Mouse (Mus musculus): ENCODE data around the gene Lrcol1. TPM values are rescaled to one million over a fixed set of nuclear protein-coding genes. Genes with fewer than 3 reads are reported as not detected.

The Lrcol1 gene
- polyA plus RNA-seq, 1 experiment from 2014 or later, result not detected

GRCm38 (mm10) chr5:110361465-110361864, 16.9 kb downstream of the Lrcol1 start:
- Histone ChIP-seq H3K4me1 (peaks cover 12% of the 10 kb centered on the region), H3K36me3 (peaks cover 5% of the 10 kb centered on the region; the same call in 1 of the 2 replicates), H3K27ac (no peak overlapping the region), H3K9ac (no peak overlapping the region), H3K27me3 (no peaks in the 10 kb centered on the region), H3K4me2 (no peak overlapping the region), H3K9me3 (replicated peaks) (no peaks in the 10 kb centered on the region), H3K4me3 (replicated peaks) (no peak overlapping the region)
- 83% methylated on average over 6 of the region's 6 CpGs for WGBS
- ATAC-seq (replicated peaks; ENCODE audit: low FRiP score), result no peak

- ATAC-seq (replicated peaks; ENCODE audit: low FRiP score), result peak; percentile 61; the same call in 1 of the 2 replicates
- Histone ChIP-seq H3K9ac (peak overlapping the region; percentile 55), H3K4me2 (peak overlapping the region; percentile 96), H3K27ac (no peak overlapping the region), H3K27me3 (no peaks in the 10 kb centered on the region), H3K4me3 (replicated peaks) (peak overlapping the region; percentile 58), H3K9me3 (replicated peaks) (no peaks in the 10 kb centered on the region), H3K4me1 (peaks cover 12% of the 10 kb centered on the region), H3K36me3 (peaks cover 16% of the 10 kb centered on the region)
- under 1% methylated on average over 27 of the region's 28 CpGs for WGBS
Measured at GRCm38 (mm10) chr5:110362813-110363178, 18.3 kb downstream of the Lrcol1 start.

- ATAC-seq (replicated peaks; ENCODE audit: low FRiP score), result peak; percentile 90
- H3K4me2 ChIP-seq, result peak overlapping the region; percentile 96
- H3K9me3 ChIP-seq (replicated peaks), result no peaks in the 10 kb centered on the region
- H3K36me3 ChIP-seq, result peaks cover 20% of the 10 kb centered on the region
- peak overlapping the region; percentile 55 for H3K9ac ChIP-seq
- H3K4me3 ChIP-seq (replicated peaks), result peak overlapping the region; percentile 58
- peak overlapping the region; percentile 55; the same call in 1 of the 2 replicates for H3K27ac ChIP-seq
- H3K27me3 ChIP-seq, result no peaks in the 10 kb centered on the region
- WGBS, result 2% methylated on average over 48 of the region's 72 CpGs
- H3K4me1 ChIP-seq, result peaks cover 12% of the 10 kb centered on the region
Measured at GRCm38 (mm10) chr5:110363179-110363821, 18.8 kb downstream of the Lrcol1 start.

- H3K4me3 ChIP-seq (replicated peaks), result peak overlapping the region; percentile 58
- H3K27me3 ChIP-seq, result no peaks in the 10 kb centered on the region
- 0 out of 2 replicates have a peak, but pooled peaks have one; percentile 3 for ATAC-seq (replicated peaks; ENCODE audit: low FRiP score)
- peak overlapping the region; percentile 96 for H3K4me2 ChIP-seq
- 0 out of 2 replicates have a peak overlapping the region, but pooled peaks have one; percentile 55 for H3K27ac ChIP-seq
- H3K9ac ChIP-seq, result no peak overlapping the region; the same call in 1 of the 2 replicates
- peaks cover 12% of the 10 kb centered on the region for H3K4me1 ChIP-seq
- no peaks in the 10 kb centered on the region for H3K9me3 ChIP-seq (replicated peaks)
- peaks cover 26% of the 10 kb centered on the region for H3K36me3 ChIP-seq
- WGBS, result 37% methylated on average over 11 of the region's 11 CpGs
Measured at GRCm38 (mm10) chr5:110363822-110364545, 19.5 kb downstream of the Lrcol1 start.

- no peak; the same call in 1 of the 2 replicates for ATAC-seq (replicated peaks; ENCODE audit: low FRiP score)
- no peak overlapping the region for H3K4me3 ChIP-seq (replicated peaks)
- H3K4me2 ChIP-seq, result no peak overlapping the region
- no peaks in the 10 kb centered on the region for H3K27me3 ChIP-seq
- no peak overlapping the region for H3K9ac ChIP-seq
- no peaks in the 10 kb centered on the region for H3K9me3 ChIP-seq (replicated peaks)
- H3K36me3 ChIP-seq, result peaks cover 78% of the 10 kb centered on the region
- H3K27ac ChIP-seq, result no peak overlapping the region
- no peaks in the 10 kb centered on the region; the same call in 1 of the 2 replicates for H3K4me1 ChIP-seq
- 53% methylated on average over 8 of the region's 8 CpGs for WGBS
Measured at GRCm38 (mm10) chr5:110376802-110377433, 32.4 kb downstream of the Lrcol1 start.

GRCm38 (mm10) chr5:110378181-110378583, 33.7 kb downstream of the Lrcol1 start:
- Histone ChIP-seq H3K4me3 (replicated peaks) (no peak overlapping the region), H3K27ac (no peak overlapping the region), H3K9me3 (replicated peaks) (no peaks in the 10 kb centered on the region), H3K27me3 (no peaks in the 10 kb centered on the region), H3K4me2 (no peak overlapping the region), H3K9ac (no peak overlapping the region), H3K4me1 (no peaks in the 10 kb centered on the region; the same call in 1 of the 2 replicates), H3K36me3 (peaks cover 77% of the 10 kb centered on the region)
- 37% methylated on average over 20 of the region's 20 CpGs for WGBS
- ATAC-seq (replicated peaks; ENCODE audit: low FRiP score), result peak; percentile 53; the same call in 1 of the 2 replicates

- ATAC-seq (replicated peaks; ENCODE audit: low FRiP score), result 0 out of 2 replicates have a peak, but pooled peaks have one; percentile 16
- H3K9ac ChIP-seq, result no peak overlapping the region
- no peaks in the 10 kb centered on the region for H3K9me3 ChIP-seq (replicated peaks)
- no peak overlapping the region for H3K4me3 ChIP-seq (replicated peaks)
- no peak overlapping the region for H3K27ac ChIP-seq
- peaks cover 68% of the 10 kb centered on the region for H3K36me3 ChIP-seq
- H3K27me3 ChIP-seq, result no peaks in the 10 kb centered on the region
- H3K4me1 ChIP-seq, result no peaks in the 10 kb centered on the region; the same call in 1 of the 2 replicates
- WGBS, result 91% methylated on average over 15 of the region's 15 CpGs
- H3K4me2 ChIP-seq, result no peak overlapping the region
Measured at GRCm38 (mm10) chr5:110379086-110379485, 34.6 kb downstream of the Lrcol1 start.

GRCm38 (mm10) chr5:110379823-110380222, 35.3 kb downstream of the Lrcol1 start:
- 79% methylated on average over 4 of the region's 4 CpGs for WGBS
- Histone ChIP-seq H3K4me2 (no peak overlapping the region), H3K9ac (no peak overlapping the region), H3K4me1 (peaks cover 5% of the 10 kb centered on the region; the same call in 1 of the 2 replicates), H3K4me3 (replicated peaks) (no peak overlapping the region), H3K36me3 (peaks cover 60% of the 10 kb centered on the region), H3K27me3 (no peaks in the 10 kb centered on the region), H3K9me3 (replicated peaks) (no peaks in the 10 kb centered on the region), H3K27ac (no peak overlapping the region)
- ATAC-seq (replicated peaks; ENCODE audit: low FRiP score), result no peak

GRCm38 (mm10) chr5:110384491-110384890, 40.0 kb downstream of the Lrcol1 start:
- ATAC-seq (replicated peaks; ENCODE audit: low FRiP score), result no peak
- peaks cover 18% of the 10 kb centered on the region for H3K36me3 ChIP-seq
- no peaks in the 10 kb centered on the region for H3K9me3 ChIP-seq (replicated peaks)
- H3K27ac ChIP-seq, result no peak overlapping the region
- 75% methylated on average over 6 of the region's 6 CpGs for WGBS
- no peak overlapping the region for H3K9ac ChIP-seq
- peaks cover 32% of the 10 kb centered on the region for H3K4me1 ChIP-seq
- H3K4me2 ChIP-seq, result no peak overlapping the region
- H3K27me3 ChIP-seq, result no peaks in the 10 kb centered on the region
- no peak overlapping the region for H3K4me3 ChIP-seq (replicated peaks)

GRCm38 (mm10) chr5:110385263-110385662, 40.7 kb downstream of the Lrcol1 start:
- Histone ChIP-seq H3K4me2 (peak overlapping the region; percentile 73), H3K4me3 (replicated peaks) (0 out of 2 replicates have a peak overlapping the region, but pooled peaks have one; percentile 57), H3K27ac (no peak overlapping the region), H3K36me3 (peaks cover 14% of the 10 kb centered on the region; the same call in 1 of the 2 replicates), H3K9me3 (replicated peaks) (no peaks in the 10 kb centered on the region), H3K9ac (no peak overlapping the region), H3K4me1 (peaks cover 32% of the 10 kb centered on the region), H3K27me3 (no peaks in the 10 kb centered on the region)
- no peak for ATAC-seq (replicated peaks; ENCODE audit: low FRiP score)
- WGBS, result 55% methylated on average over 4 of the region's 4 CpGs

- Histone ChIP-seq H3K4me3 (replicated peaks) (peak overlapping the region; percentile 57), H3K36me3 (0 out of 2 replicates have a peak, but pooled peaks cover under 1% of the 10 kb centered on the region), H3K27me3 (no peaks in the 10 kb centered on the region), H3K4me2 (peak overlapping the region; percentile 73), H3K4me1 (peaks cover 32% of the 10 kb centered on the region), H3K9ac (peak overlapping the region; percentile 61), H3K9me3 (replicated peaks) (no peaks in the 10 kb centered on the region), H3K27ac (no peak overlapping the region)
- ATAC-seq (replicated peaks; ENCODE audit: low FRiP score), result peak; percentile 90
- WGBS, result under 1% methylated on average over 89 of the region's 90 CpGs
Measured at GRCm38 (mm10) chr5:110386371-110387330, 42.1 kb downstream of the Lrcol1 start.

All from kidney, embryonic 15.5 days (tissue).